Mouse (Mus musculus): Measurements from ENCODE around the gene Rabgap1l. TPM values are rescaled to one million over a fixed set of nuclear protein-coding genes. Genes with fewer than 3 reads are reported as not detected.

The Rabgap1l gene
- polyA plus RNA-seq, 1 experiment from 2014 or later = 27.6 TPM

DNA sequence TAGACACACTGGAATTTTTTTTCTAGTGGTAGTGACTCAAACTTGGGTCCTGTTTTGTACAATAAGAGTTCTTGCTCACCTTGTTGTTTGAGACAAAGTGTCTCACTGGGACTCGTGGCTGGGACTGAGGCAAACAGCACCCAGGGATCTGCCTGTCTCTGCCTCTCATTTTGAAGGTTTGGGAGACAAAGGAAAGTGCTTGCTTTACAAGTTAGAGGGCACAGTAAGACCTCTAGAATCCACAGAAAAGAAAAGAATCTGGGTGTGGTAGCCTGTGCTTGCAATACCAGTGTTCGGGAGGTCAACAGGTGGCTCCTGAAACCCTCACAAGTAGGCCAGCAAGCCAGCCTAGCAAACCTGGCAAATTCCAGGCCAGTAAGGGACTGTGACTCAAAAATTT is 58.3 kb downstream of the Rabgap1l start:
- Histone ChIP-seq H3K27me3 (ENCODE audit: control insufficient read depth, insufficient read depth, low read depth, low read length) (no peaks in the 10 kb centered on the region), H3K4me1 (ENCODE audit: control insufficient read depth, low read depth, low read length) (no peaks in the 10 kb centered on the region), H3K9me3 (replicated peaks; ENCODE audit: control insufficient read depth, low read length) (no peaks in the 10 kb centered on the region), H3K9ac (ENCODE audit: low read depth, low read length) (no peak overlapping the region), H3K4me3 (ENCODE audit: low read depth, low read length) (no peak overlapping the region), H3K36me3 (ENCODE audit: control insufficient read depth, insufficient read depth) (peaks cover 7% of the 10 kb centered on the region; the same call in 1 of the 2 replicates), H3K27ac (ENCODE audit: low read length) (no peak overlapping the region), H3K4me2 (ENCODE audit: low read depth, low read length) (no peak overlapping the region)
- 82% methylated on average over 2 of the region's 2 CpGs for WGBS (ENCODE audit: insufficient replicate concordance)
- ATAC-seq (ENCODE audit: low read depth) = no peak

GRCm38 (mm10) chr1:160729944-160730343 is 63.1 kb downstream of the Rabgap1l start:
- Histone ChIP-seq H3K4me3 (ENCODE audit: low read depth, low read length) (no peak overlapping the region), H3K9ac (ENCODE audit: low read depth, low read length) (no peak overlapping the region), H3K9me3 (replicated peaks; ENCODE audit: control insufficient read depth, low read length) (no peaks in the 10 kb centered on the region), H3K27ac (ENCODE audit: low read length) (no peak overlapping the region), H3K36me3 (ENCODE audit: control insufficient read depth, insufficient read depth) (peaks cover 4% of the 10 kb centered on the region; the same call in 1 of the 2 replicates), H3K27me3 (ENCODE audit: control insufficient read depth, insufficient read depth, low read depth, low read length) (no peaks in the 10 kb centered on the region), H3K4me2 (ENCODE audit: low read depth, low read length) (no peak overlapping the region), H3K4me1 (ENCODE audit: control insufficient read depth, low read depth, low read length) (no peaks in the 10 kb centered on the region)
- WGBS (ENCODE audit: insufficient replicate concordance) = 60% methylated on average over 4 of the region's 4 CpGs
- peak; percentile 51 for ATAC-seq (ENCODE audit: low read depth)

- 24% methylated on average over 3 of the region's 3 CpGs for WGBS (ENCODE audit: insufficient replicate concordance)
- Histone ChIP-seq H3K27me3 (ENCODE audit: control insufficient read depth, insufficient read depth, low read depth, low read length) (no peaks in the 10 kb centered on the region), H3K9ac (ENCODE audit: low read depth, low read length) (no peak overlapping the region), H3K9me3 (replicated peaks; ENCODE audit: control insufficient read depth, low read length) (no peaks in the 10 kb centered on the region), H3K4me1 (ENCODE audit: control insufficient read depth, low read depth, low read length) (no peaks in the 10 kb centered on the region), H3K27ac (ENCODE audit: low read length) (no peak overlapping the region), H3K36me3 (ENCODE audit: control insufficient read depth, insufficient read depth) (peaks cover 12% of the 10 kb centered on the region), H3K4me3 (ENCODE audit: low read depth, low read length) (no peak overlapping the region), H3K4me2 (ENCODE audit: low read depth, low read length) (no peak overlapping the region)
- ATAC-seq (ENCODE audit: low read depth) = no peak
Measured at GRCm38 (mm10) chr1:160717742-160718141, 75.3 kb downstream of the Rabgap1l start.

DNA sequence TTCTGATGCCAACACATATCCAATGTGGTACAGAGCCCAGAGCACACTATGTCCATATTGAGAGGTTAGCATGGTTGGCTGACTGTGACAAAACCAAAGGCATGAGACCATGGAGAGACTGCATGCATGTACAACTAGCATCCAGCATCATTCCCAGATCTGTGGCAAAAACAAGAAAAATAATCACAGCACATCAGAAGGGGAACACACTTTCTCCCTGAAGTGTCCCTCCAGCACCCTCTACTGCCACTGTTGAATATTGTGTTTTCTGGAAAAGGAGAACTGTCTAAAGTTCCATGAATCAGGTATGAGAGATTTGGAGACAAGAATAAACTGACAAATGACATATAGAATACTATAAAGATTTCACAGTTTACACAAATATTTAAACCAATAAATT is 78.3 kb downstream of the Rabgap1l start:
- Histone ChIP-seq H3K36me3 (ENCODE audit: control insufficient read depth, insufficient read depth) (peaks cover 3% of the 10 kb centered on the region), H3K9me3 (replicated peaks; ENCODE audit: control insufficient read depth, low read length) (no peaks in the 10 kb centered on the region)
- no peak for ATAC-seq (ENCODE audit: low read depth)

DNA sequence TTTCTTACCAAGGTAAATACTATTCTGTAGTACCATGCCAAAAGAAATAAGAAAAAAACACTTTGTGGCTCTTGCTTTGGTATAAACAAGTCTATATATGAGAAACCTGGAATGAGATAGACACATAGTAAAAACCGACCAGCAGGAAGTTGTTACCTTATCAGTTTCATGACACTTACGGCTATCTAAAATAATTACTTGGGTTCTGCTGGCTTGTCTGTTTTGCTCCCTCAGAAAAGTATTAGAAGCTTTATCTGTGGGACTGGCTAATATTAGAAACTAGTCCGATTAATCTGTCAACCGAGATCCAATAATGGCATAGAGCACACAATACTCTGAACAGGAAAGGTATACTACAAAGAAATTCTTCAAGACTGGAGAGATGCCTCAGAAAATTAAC is 79.1 kb downstream of the Rabgap1l start:
- H3K4me1 ChIP-seq (ENCODE audit: control insufficient read depth, low read depth, low read length) = no peaks in the 10 kb centered on the region
- H3K27ac ChIP-seq (ENCODE audit: low read length) = no peak overlapping the region
- no peaks in the 10 kb centered on the region for H3K27me3 ChIP-seq (ENCODE audit: control insufficient read depth, insufficient read depth, low read depth, low read length)
- ATAC-seq (ENCODE audit: low read depth) = no peak
- H3K4me3 ChIP-seq (ENCODE audit: low read depth, low read length) = no peak overlapping the region
- peaks cover 3% of the 10 kb centered on the region for H3K36me3 ChIP-seq (ENCODE audit: control insufficient read depth, insufficient read depth)
- no peak overlapping the region for H3K4me2 ChIP-seq (ENCODE audit: low read depth, low read length)
- WGBS (ENCODE audit: insufficient replicate concordance) = 21% methylated on average over 4 of the region's 4 CpGs
- H3K9me3 ChIP-seq (replicated peaks; ENCODE audit: control insufficient read depth, low read length) = no peaks in the 10 kb centered on the region
- no peak overlapping the region for H3K9ac ChIP-seq (ENCODE audit: low read depth, low read length)

More for the DNA sequence above, 78.3 kb downstream of the Rabgap1l start:
- H3K4me2 ChIP-seq (ENCODE audit: low read depth, low read length) = no peak overlapping the region
- no peak overlapping the region for H3K27ac ChIP-seq (ENCODE audit: low read length)
- no peaks in the 10 kb centered on the region for H3K4me1 ChIP-seq (ENCODE audit: control insufficient read depth, low read depth, low read length)
- H3K27me3 ChIP-seq (ENCODE audit: control insufficient read depth, insufficient read depth, low read depth, low read length) = no peaks in the 10 kb centered on the region
- H3K4me3 ChIP-seq (ENCODE audit: low read depth, low read length) = no peak overlapping the region
- no peak overlapping the region for H3K9ac ChIP-seq (ENCODE audit: low read depth, low read length)

DNA sequence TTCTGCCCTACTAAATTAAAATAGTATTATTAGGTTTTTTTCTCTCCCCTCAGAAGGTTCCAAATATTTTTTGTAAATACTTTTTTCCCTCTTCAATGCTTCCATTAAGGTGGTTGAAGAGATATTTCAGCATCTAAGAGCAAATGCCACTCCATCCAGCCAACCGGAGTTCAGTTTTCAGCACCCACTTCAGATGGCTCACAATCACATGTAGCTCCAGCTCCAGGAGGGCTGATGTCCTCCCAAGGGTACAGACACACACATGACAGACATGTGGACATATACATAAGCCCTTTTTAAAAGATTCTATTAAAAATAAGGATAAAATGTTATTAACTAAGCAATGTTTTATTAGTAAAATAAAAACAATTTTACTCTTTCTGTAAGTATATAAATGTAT is 79.6 kb downstream of the Rabgap1l start:
- H3K36me3 ChIP-seq (ENCODE audit: control insufficient read depth, insufficient read depth) = peaks cover 3% of the 10 kb centered on the region
- no peak overlapping the region for H3K4me3 ChIP-seq (ENCODE audit: low read depth, low read length)
- no peak overlapping the region for H3K4me2 ChIP-seq (ENCODE audit: low read depth, low read length)
- no peak overlapping the region for H3K9ac ChIP-seq (ENCODE audit: low read depth, low read length)
- H3K27ac ChIP-seq (ENCODE audit: low read length) = no peak overlapping the region
- H3K27me3 ChIP-seq (ENCODE audit: control insufficient read depth, insufficient read depth, low read depth, low read length) = no peaks in the 10 kb centered on the region
- no peaks in the 10 kb centered on the region for H3K4me1 ChIP-seq (ENCODE audit: control insufficient read depth, low read depth, low read length)
- no peaks in the 10 kb centered on the region for H3K9me3 ChIP-seq (replicated peaks; ENCODE audit: control insufficient read depth, low read length)
- WGBS (ENCODE audit: insufficient replicate concordance) = 67% methylated on average over 1 of the region's 1 CpGs
- no peak for ATAC-seq (ENCODE audit: low read depth)

- ATAC-seq (ENCODE audit: low read depth) = no peak
- no peak overlapping the region for H3K9ac ChIP-seq (ENCODE audit: low read depth, low read length)
- no peaks in the 10 kb centered on the region for H3K27me3 ChIP-seq (ENCODE audit: control insufficient read depth, insufficient read depth, low read depth, low read length)
- no peak overlapping the region for H3K4me3 ChIP-seq (ENCODE audit: low read depth, low read length)
- H3K36me3 ChIP-seq (ENCODE audit: control insufficient read depth, insufficient read depth) = peaks cover 3% of the 10 kb centered on the region
- H3K27ac ChIP-seq (ENCODE audit: low read length) = no peak overlapping the region
- no peak overlapping the region for H3K4me2 ChIP-seq (ENCODE audit: low read depth, low read length)
- no peaks in the 10 kb centered on the region for H3K4me1 ChIP-seq (ENCODE audit: control insufficient read depth, low read depth, low read length)
- no peaks in the 10 kb centered on the region for H3K9me3 ChIP-seq (replicated peaks; ENCODE audit: control insufficient read depth, low read length)
Measured at GRCm38 (mm10) chr1:160710539-160710938, 82.5 kb downstream of the Rabgap1l start.

DNA sequence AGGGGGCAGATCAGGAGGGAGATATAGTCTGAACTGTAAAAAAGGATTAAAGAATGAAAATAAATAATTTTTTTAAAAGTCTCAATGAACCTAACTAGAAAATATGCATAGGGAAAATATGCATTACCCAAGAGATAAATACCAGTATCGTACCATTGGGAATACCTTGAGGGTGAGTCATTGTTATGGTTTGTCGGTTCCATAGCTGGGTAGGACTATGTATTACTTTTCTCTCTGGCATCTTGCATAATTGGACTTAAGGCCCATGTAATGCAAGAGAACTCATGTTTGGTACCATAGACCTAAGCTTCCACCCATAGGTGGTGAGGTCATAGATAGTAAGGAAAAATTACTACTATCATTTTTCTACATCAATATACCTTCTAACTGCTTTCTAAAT is 88.4 kb downstream of the Rabgap1l start:
- Histone ChIP-seq H3K27me3 (ENCODE audit: control insufficient read depth, insufficient read depth, low read depth, low read length) (no peaks in the 10 kb centered on the region), H3K27ac (ENCODE audit: low read length) (no peak overlapping the region), H3K4me2 (ENCODE audit: low read depth, low read length) (no peak overlapping the region), H3K36me3 (ENCODE audit: control insufficient read depth, insufficient read depth) (peaks cover 4% of the 10 kb centered on the region; the same call in 1 of the 2 replicates), H3K4me1 (ENCODE audit: control insufficient read depth, low read depth, low read length) (no peaks in the 10 kb centered on the region), H3K4me3 (ENCODE audit: low read depth, low read length) (no peak overlapping the region), H3K9me3 (replicated peaks; ENCODE audit: control insufficient read depth, low read length) (no peaks in the 10 kb centered on the region), H3K9ac (ENCODE audit: low read depth, low read length) (no peak overlapping the region)
- no peak for ATAC-seq (ENCODE audit: low read depth)
- 86% methylated on average over 2 of the region's 2 CpGs for WGBS (ENCODE audit: insufficient replicate concordance)

DNA sequence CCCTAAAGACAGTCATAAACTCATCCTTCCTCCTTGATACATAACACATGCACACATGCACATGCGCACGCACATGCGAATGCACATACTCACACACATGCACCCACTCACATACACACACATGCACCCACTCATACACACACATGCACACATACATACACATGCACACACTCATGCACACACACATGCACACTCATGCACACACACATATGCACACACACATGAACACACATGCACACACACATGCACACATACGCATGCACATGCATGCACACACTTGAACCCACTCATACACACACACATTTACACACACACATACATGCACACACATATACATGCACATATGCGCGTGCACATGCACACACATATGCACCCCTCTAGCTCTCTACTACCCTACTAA is 89.2 kb downstream of the Rabgap1l start:
- no peak overlapping the region for H3K9ac ChIP-seq (ENCODE audit: low read depth, low read length)
- ATAC-seq (ENCODE audit: low read depth) = no peak
- 95% methylated on average over 6 of the region's 6 CpGs for WGBS (ENCODE audit: insufficient replicate concordance)

GRCm38 (mm10) chr1:160693094-160693447 is 99.9 kb downstream of the Rabgap1l start:
- H3K27ac ChIP-seq (ENCODE audit: low read length) = no peak overlapping the region
- H3K4me2 ChIP-seq (ENCODE audit: low read depth, low read length) = no peak overlapping the region
- H3K9me3 ChIP-seq (replicated peaks; ENCODE audit: control insufficient read depth, low read length) = no peaks in the 10 kb centered on the region
- ATAC-seq (ENCODE audit: low read depth) = peak; percentile 62
- no peaks in the 10 kb centered on the region for H3K36me3 ChIP-seq (ENCODE audit: control insufficient read depth, insufficient read depth)
- WGBS (ENCODE audit: insufficient replicate concordance) = 68% methylated on average over 1 of the region's 1 CpGs
- no peaks in the 10 kb centered on the region for H3K27me3 ChIP-seq (ENCODE audit: control insufficient read depth, insufficient read depth, low read depth, low read length)
- H3K4me3 ChIP-seq (ENCODE audit: low read depth, low read length) = no peak overlapping the region
- H3K4me1 ChIP-seq (ENCODE audit: control insufficient read depth, low read depth, low read length) = no peaks in the 10 kb centered on the region
- no peak overlapping the region for H3K9ac ChIP-seq (ENCODE audit: low read depth, low read length)

More for the DNA sequence above, 89.2 kb downstream of the Rabgap1l start:
- Histone ChIP-seq H3K36me3 (ENCODE audit: control insufficient read depth, insufficient read depth) (peaks cover 4% of the 10 kb centered on the region; the same call in 1 of the 2 replicates), H3K4me3 (ENCODE audit: low read depth, low read length) (no peak overlapping the region), H3K4me1 (ENCODE audit: control insufficient read depth, low read depth, low read length) (no peaks in the 10 kb centered on the region), H3K27me3 (ENCODE audit: control insufficient read depth, insufficient read depth, low read depth, low read length) (no peaks in the 10 kb centered on the region), H3K27ac (ENCODE audit: low read length) (no peak overlapping the region), H3K9me3 (replicated peaks; ENCODE audit: control insufficient read depth, low read length) (no peaks in the 10 kb centered on the region), H3K4me2 (ENCODE audit: low read depth, low read length) (no peak overlapping the region)

Measured in liver, embryonic 16.5 days (tissue).